Mouse (Mus musculus): ENCODE measurements around the gene Ccdc136.
A peak's percentile ranks its signal among the peaks of the same experiment; 100 is the strongest.

DNA sequence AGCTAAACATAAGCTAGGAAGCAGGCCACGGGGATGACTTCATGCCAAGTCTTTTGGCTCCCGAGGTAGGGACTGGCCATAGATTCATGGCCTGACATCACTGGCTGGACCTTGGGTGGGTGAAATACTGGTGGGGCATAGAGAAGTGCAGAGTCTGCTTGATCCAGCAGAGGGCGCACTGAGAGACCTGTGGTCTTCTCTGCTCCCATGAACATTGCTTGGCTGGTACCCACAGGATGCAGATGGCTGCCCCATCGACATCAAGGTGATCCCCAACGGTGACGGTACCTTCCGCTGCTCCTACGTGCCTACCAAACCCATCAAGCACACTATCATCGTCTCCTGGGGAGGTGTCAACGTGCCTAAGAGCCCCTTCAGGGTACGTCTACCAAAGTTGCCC, 48.7 kb downstream of the Ccdc136 start:
- no peak for TF ChIP-seq EP300 (IDR thresholded peaks at IDR 0.05; ENCODE audit: low read depth in 1 of 2, low read length in 2 of 2)
- peak; percentile 84 to 88 (median 87) for TF ChIP-seq CTCF (IDR thresholded peaks at IDR 0.05 in 2 of 3, conservative IDR thresholded peaks at IDR 0.05 in 1 of 3; ENCODE audit: control insufficient read depth in 1 of 3, insufficient read depth in 1 of 3, low read depth in 2 of 3, low read length in 3 of 3, poor library complexity in 1 of 3, severe bottlenecking in 1 of 3)
- TF ChIP-seq POLR2A (IDR thresholded peaks at IDR 0.05; ENCODE audit: control insufficient read depth in 1 of 2, insufficient read depth in 1 of 2, low read depth in 1 of 2, low read length in 2 of 2, poor library complexity in 1 of 2) = no peak
- TF ChIP-seq SMC3 (IDR thresholded peaks at IDR 0.05; ENCODE audit: low read depth, low read length) = peak; percentile 94
- no peak for TF ChIP-seq ETS1 (IDR thresholded peaks at IDR 0.05; ENCODE audit: low read depth, low read length)
